Mouse (Mus musculus) forebrain, embryonic 10.5 days (tissue): ENCODE results near the gene Trhde. TPM values are rescaled to one million over a fixed set of nuclear protein-coding genes. Genes with fewer than 3 reads are reported as not detected.

Source experiments
- DNase-seq: peaks from one replicate; pipeline ENCODE4 v3.0.0-alpha.2; 2017; ENCODE audit warnings: low spot score; ENCODE audit errors: extremely low spot score
- H3K27ac ChIP-seq: fragments of 300-500 bp; sonication (generic); 2 replicates; pipeline ENCODE4 v1.5.1; 2016; ENCODE audit warnings: mild to moderate bottlenecking
- H3K27me3 ChIP-seq: fragments of 300-500 bp; sonication (generic); 2 replicates; pipeline ENCODE4 v1.6.1; 2016; ENCODE audit warnings: mild to moderate bottlenecking; ENCODE audit not compliant: poor library complexity, severe bottlenecking
- H3K36me3 ChIP-seq: fragments of 300-500 bp; sonication (generic); replicated peaks from 2 replicates; pipeline ENCODE4 v1.6.1; 2016; ENCODE audit warnings: mild to moderate bottlenecking, moderate library complexity
- H3K4me1 ChIP-seq: fragments of 300-500 bp; sonication (generic); 2 replicates; pipeline ENCODE4 v1.6.1; 2016
- H3K4me3 ChIP-seq: fragments of 300-500 bp; sonication (generic); 2 replicates; pipeline ENCODE4 v1.5.1; 2016; ENCODE audit warnings: mild to moderate bottlenecking, moderate library complexity
- H3K9me3 ChIP-seq: fragments of 300-500 bp; sonication (generic); 2 replicates; pipeline ENCODE4 v1.6.1; 2016; ENCODE audit warnings: mild to moderate bottlenecking, moderate library complexity
- WGBS: fragments of 180-500 bp; shearing (Covaris S2); methylation state at CpG from one replicate; pipeline ENCODE4 v1.1.7; 2016; 5-methylcytosine and 5-hydroxymethylcytosine counted together
- polyA plus RNA-seq: library from polyadenylated mRNA; unstranded; fragments of >200 nt; fragmentation: Nextera tagmentation; extraction: Ambion mirVana; gene quantifications from 2 replicates; pipeline ENCODE4 v1.2.1, GENCODE M21; 2016

Gene Trhde
- 0.10 and 0.24 TPM in 2 replicates for polyA plus RNA-seq

- peak within 1 kb of the TSS; percentile 44; the same call in 1 of the 2 replicates for H3K27ac ChIP-seq
- no peaks in the 10 kb centered on the region for H3K36me3 ChIP-seq
- peak within 1 kb of the TSS; percentile 62 for H3K4me3 ChIP-seq
- DNase-seq = peak; percentile 29
- H3K4me1 ChIP-seq = peaks cover 26% of the 10 kb centered on the region
- H3K9me3 ChIP-seq = no peaks in the 10 kb centered on the region
- H3K27me3 ChIP-seq = peaks cover 74% of the 10 kb centered on the region
- WGBS = under 1% methylated on average over 30 of the region's 30 CpGs
Measured at GRCm38 (mm10) chr10:114802161-114802651, at the start of gene Trhde. Trhde (minus strand) TSS chr10:114802307.

GRCm38 (mm10) chr10:114841966-114842365, 39.9 kb upstream of the Trhde start:
- WGBS = 94% methylated on average over 12 of the region's 12 CpGs
- Histone ChIP-seq H3K27ac (no peak overlapping the region), H3K27me3 (no peaks in the 10 kb centered on the region), H3K36me3 (no peaks in the 10 kb centered on the region), H3K4me1 (no peaks in the 10 kb centered on the region), H3K4me3 (no peak overlapping the region), H3K9me3 (no peaks in the 10 kb centered on the region)
- DNase-seq = no peak

- Histone ChIP-seq H3K9me3 (no peaks in the 10 kb centered on the region), H3K27me3 (no peaks in the 10 kb centered on the region), H3K36me3 (no peaks in the 10 kb centered on the region), H3K27ac (no peak overlapping the region), H3K4me3 (no peak overlapping the region), H3K4me1 (no peaks in the 10 kb centered on the region)
- DNase-seq = no peak
- 74% methylated on average over 5 of the region's 5 CpGs for WGBS
Measured at GRCm38 (mm10) chr10:114841440-114841839, 39.3 kb upstream of the Trhde start.

GRCm38 (mm10) chr10:114831313-114831712, 29.2 kb upstream of the Trhde start:
- Histone ChIP-seq H3K27ac (no peak overlapping the region), H3K36me3 (no peaks in the 10 kb centered on the region), H3K9me3 (no peaks in the 10 kb centered on the region), H3K4me3 (no peak overlapping the region), H3K27me3 (no peaks in the 10 kb centered on the region), H3K4me1 (no peaks in the 10 kb centered on the region)
- no peak for DNase-seq
- WGBS = 58% methylated on average over 7 of the region's 7 CpGs

- no peak for DNase-seq
- no peaks in the 10 kb centered on the region for H3K9me3 ChIP-seq
- no peak overlapping the region for H3K27ac ChIP-seq
- H3K4me3 ChIP-seq = no peak overlapping the region
- WGBS = 66% methylated on average over 3 of the region's 3 CpGs
- H3K4me1 ChIP-seq = no peaks in the 10 kb centered on the region
- no peaks in the 10 kb centered on the region for H3K36me3 ChIP-seq
- H3K27me3 ChIP-seq = peaks cover 15% of the 10 kb centered on the region
Measured at GRCm38 (mm10) chr10:114808799-114809198, 6.7 kb upstream of the Trhde start.

GRCm38 (mm10) chr10:114805884-114806283, 3.8 kb upstream of the Trhde start:
- peaks cover 18% of the 10 kb centered on the region for H3K4me1 ChIP-seq
- H3K27me3 ChIP-seq = peaks cover 45% of the 10 kb centered on the region
- H3K36me3 ChIP-seq = no peaks in the 10 kb centered on the region
- H3K4me3 ChIP-seq = no peak overlapping the region
- 42% methylated on average over 3 of the region's 3 CpGs for WGBS
- peak; percentile 42 for DNase-seq
- H3K27ac ChIP-seq = no peak overlapping the region
- no peaks in the 10 kb centered on the region for H3K9me3 ChIP-seq

GRCm38 (mm10) chr10:114801457-114802160, 498 bp downstream of the Trhde start:
- Histone ChIP-seq H3K27ac (peak overlapping the region; percentile 44; the same call in 1 of the 2 replicates), H3K4me1 (peaks cover 26% of the 10 kb centered on the region), H3K9me3 (no peaks in the 10 kb centered on the region), H3K4me3 (peak overlapping the region; percentile 62), H3K27me3 (peaks cover 75% of the 10 kb centered on the region), H3K36me3 (no peaks in the 10 kb centered on the region)
- under 1% methylated on average over 65 of the region's 66 CpGs for WGBS
- peak; percentile 51 for DNase-seq

- 9% methylated on average over 75 of the region's 75 CpGs for WGBS
- Histone ChIP-seq H3K4me1 (peaks cover 26% of the 10 kb centered on the region), H3K9me3 (no peaks in the 10 kb centered on the region), H3K4me3 (peak overlapping the region; percentile 62), H3K27me3 (peaks cover 75% of the 10 kb centered on the region), H3K27ac (no peak overlapping the region), H3K36me3 (no peaks in the 10 kb centered on the region)
- peak; percentile 25 for DNase-seq
Measured at GRCm38 (mm10) chr10:114800331-114801304, 1.5 kb downstream of the Trhde start.

- WGBS = 90% methylated on average over 4 of the region's 4 CpGs
- H3K27me3 ChIP-seq = peaks cover 65% of the 10 kb centered on the region
- no peak overlapping the region for H3K4me3 ChIP-seq
- peaks cover 28% of the 10 kb centered on the region for H3K4me1 ChIP-seq
- no peaks in the 10 kb centered on the region for H3K36me3 ChIP-seq
- H3K27ac ChIP-seq = no peak overlapping the region
- H3K9me3 ChIP-seq = no peaks in the 10 kb centered on the region
- no peak for DNase-seq
Measured at GRCm38 (mm10) chr10:114799481-114799880, 2.6 kb downstream of the Trhde start.

GRCm38 (mm10) chr10:114798788-114799187, 3.3 kb downstream of the Trhde start:
- 73% methylated on average over 1 of the region's 1 CpGs for WGBS
- Histone ChIP-seq H3K4me3 (no peak overlapping the region), H3K27ac (no peak overlapping the region), H3K36me3 (no peaks in the 10 kb centered on the region), H3K4me1 (peaks cover 32% of the 10 kb centered on the region), H3K27me3 (peaks cover 59% of the 10 kb centered on the region), H3K9me3 (no peaks in the 10 kb centered on the region)
- DNase-seq = no peak

GRCm38 (mm10) chr10:114798218-114798617, 3.9 kb downstream of the Trhde start:
- no peak for DNase-seq
- no peak overlapping the region for H3K4me3 ChIP-seq
- no peaks in the 10 kb centered on the region for H3K36me3 ChIP-seq
- H3K9me3 ChIP-seq = no peaks in the 10 kb centered on the region
- H3K4me1 ChIP-seq = peaks cover 32% of the 10 kb centered on the region
- H3K27ac ChIP-seq = no peak overlapping the region
- peaks cover 54% of the 10 kb centered on the region for H3K27me3 ChIP-seq
- 68% methylated on average over 5 of the region's 5 CpGs for WGBS

GRCm38 (mm10) chr10:114797664-114798063, 4.4 kb downstream of the Trhde start:
- H3K4me3 ChIP-seq = no peak overlapping the region
- peaks cover 31% of the 10 kb centered on the region for H3K4me1 ChIP-seq
- no peaks in the 10 kb centered on the region for H3K36me3 ChIP-seq
- DNase-seq = no peak
- peaks cover 48% of the 10 kb centered on the region for H3K27me3 ChIP-seq
- no peak overlapping the region for H3K27ac ChIP-seq
- H3K9me3 ChIP-seq = no peaks in the 10 kb centered on the region
- WGBS = 86% methylated on average over 1 of the region's 1 CpGs
